Mouse (Mus musculus) neutrophil, adult 83 days (primary cell): ENCODE measurements around the gene Rap1a. TPM values are rescaled to one million over a fixed set of nuclear protein-coding genes. Genes with fewer than 3 reads are reported as not detected.

ENCODE experiments used
- total RNA-seq, 2 experiments: library from RNA; stranded (reverse); gene quantifications; one replicate each; pipeline ENCODE4 v1.2.4; 2023

Gene Rap1a
- 100 to 1,000 TPM; 132 to 142 TPM for total RNA-seq

DNA sequence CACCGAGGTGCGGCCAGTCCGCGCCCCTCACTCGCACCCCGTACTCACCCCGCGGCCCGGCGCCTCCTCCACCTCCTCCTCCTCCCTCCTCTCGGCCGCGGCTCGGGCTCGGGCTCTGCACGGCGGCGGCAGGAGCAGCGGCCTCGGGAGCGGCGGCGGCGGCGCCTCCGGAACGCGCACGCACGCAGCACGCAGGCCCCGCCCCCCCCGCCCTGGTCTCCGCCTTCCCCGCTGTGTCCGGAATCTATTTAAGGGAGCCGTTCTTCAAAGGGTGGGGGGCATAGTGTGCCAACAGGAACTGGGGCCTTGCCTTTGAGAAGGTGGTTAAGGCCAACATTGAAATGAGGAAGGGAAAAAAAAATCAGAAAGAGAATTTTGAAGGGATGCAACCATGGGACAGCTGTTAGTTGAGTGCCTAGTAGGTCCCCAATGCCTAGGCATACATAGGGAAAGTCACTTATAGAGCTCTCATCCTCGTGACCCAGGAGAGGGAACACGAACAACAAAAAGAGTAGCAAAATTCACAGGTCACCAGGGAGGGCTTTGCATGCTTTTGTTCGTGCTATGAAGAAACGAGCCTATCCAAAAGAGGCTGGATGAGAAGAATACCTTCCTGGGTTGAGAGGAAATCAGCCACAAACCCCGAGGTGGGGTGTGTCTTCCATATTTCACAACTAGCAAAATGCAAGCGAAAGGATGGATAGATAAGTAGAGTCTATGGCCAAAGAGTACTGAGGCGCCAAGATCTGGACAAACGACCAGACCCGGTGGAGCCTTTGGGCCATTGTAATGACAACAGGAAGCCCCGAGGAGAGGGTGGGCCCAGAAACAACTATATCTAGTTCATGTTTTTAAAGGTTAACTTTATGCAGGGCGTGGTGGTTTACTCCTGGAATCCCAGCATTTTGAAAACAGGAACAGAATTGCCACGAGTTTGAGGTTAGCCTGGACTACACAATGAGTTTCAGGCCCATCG, at the start of gene Rap1a:
Gene Rap1a (minus strand): TSS at position 146 of the 976 bp plus-strand sequence.

DNA sequence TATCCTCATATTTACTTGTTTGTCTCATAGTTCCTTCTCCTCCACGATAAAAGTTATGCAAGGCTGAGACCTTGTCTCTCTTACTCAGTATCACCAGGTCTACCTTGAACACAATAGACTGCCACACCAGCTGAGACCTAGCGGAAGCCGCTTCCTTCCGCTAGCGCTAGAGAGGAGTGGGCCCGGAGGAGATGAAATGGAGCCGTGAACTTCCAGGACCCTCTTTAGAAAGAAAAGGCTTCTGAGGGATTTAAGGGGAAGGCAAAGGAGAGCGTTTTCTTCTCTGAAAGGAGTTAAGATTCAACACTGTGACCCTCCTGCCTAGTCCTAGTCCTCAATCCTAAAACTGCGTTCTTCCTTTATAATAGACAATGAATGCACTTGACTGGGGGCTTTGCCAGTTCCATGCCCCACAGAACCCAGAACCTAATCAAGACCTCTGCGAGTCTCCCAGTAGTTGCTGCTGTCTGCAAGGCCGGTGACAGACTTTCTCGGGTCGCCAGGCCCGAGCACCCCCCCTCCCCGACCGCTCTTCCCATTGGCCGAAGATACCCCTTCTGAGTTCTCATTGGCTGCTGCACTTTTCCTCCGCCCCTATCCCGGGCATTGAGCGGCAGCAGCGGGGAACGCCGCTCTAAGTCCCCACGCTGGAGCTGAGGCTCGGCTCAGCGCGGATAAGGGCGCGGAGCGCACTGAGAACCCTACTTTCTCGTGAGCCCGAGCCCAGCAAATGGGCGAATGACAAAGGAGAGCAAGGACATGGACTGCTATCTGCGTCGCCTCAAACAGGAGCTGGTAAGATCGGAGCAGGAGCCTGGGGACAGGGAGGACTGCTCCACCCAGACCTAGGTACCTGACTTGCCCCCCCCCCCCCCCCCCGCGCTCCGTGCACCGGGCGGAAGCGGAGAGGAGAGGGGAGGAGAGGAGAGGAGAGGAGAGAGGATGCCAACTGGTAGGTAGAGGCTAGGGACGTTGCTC, 96.8 kb downstream of the Rap1a start, which contains the start of gene Inka2:
Gene Inka2 (plus strand): TSS at position 569 of the 978 bp plus-strand sequence.

GRCm38 (mm10) chr3:105687324-105688060, 113.6 kb downstream of the Rap1a start, which contains the start of gene Ddx20:
Gene Ddx20, minus strand, starts transcription at chr3:105687574.

Other genes starting within 250 kb of the Rap1a start
- gene Ddx20, start 113.8 kb downstream of the Rap1a start, total RNA-seq, result 10 to 100 TPM; 12.9 to 14.9 TPM
- under 1 TPM in 1 of 2 experiments, not detected in 1; 0.22 TPM for gene Inka2, start 96.7 kb downstream of the Rap1a start, total RNA-seq
- 1 to 10 TPM; 1.9 to 2.4 TPM for gene Adora3, start 69.5 kb upstream of the Rap1a start, total RNA-seq
- 1 to 10 TPM; 1.1 to 1.5 TPM for gene Tmigd3, start 69.6 kb upstream of the Rap1a start, total RNA-seq
- 10 to 100 TPM; 76.4 to 89.8 TPM for gene I830077J02Rik, start 131.3 kb upstream of the Rap1a start, total RNA-seq
- 10 to 100 TPM; 30.9 to 34.3 TPM for gene Wdr77, start 158.0 kb upstream of the Rap1a start, total RNA-seq
- gene Atp5f1, start 158.8 kb upstream of the Rap1a start, total RNA-seq, result 100 to 1,000 TPM; 143 to 151 TPM
- gene Ovgp1, start 172.4 kb upstream of the Rap1a start, total RNA-seq, result 1 to 10 TPM; 5.5 to 6.4 TPM
- not detected for gene Pifo, start 213.3 kb upstream of the Rap1a start, total RNA-seq
- gene Chil5, start 231.5 kb upstream of the Rap1a start, total RNA-seq, result 10 to 100 TPM; 13.5 to 13.8 TPM